Mouse (Mus musculus) right cerebral cortex, postnatal 36 days (tissue): ENCODE results near the gene Snrnp40.

Experiments used
- DNase-seq, 2 experiments: peaks; one replicate each; pipeline ENCODE4 v3.0.0; 2022; ENCODE audit warnings: low spot score in 2 of 2, mixed read lengths in 1 of 2

Snrnp40 gene

GRCm38 (mm10) chr4:130359486-130360237 lies at the start of gene Snrnp40, which contains the start of gene Zcchc17:
Gene Snrnp40, plus strand, starts transcription at chr4:130360132.
Gene Zcchc17, minus strand, starts transcription at chr4:130359943.
- peak; percentile 97 to 99 for DNase-seq

GRCm38 (mm10) chr4:130312526-130312925 lies 47.4 kb upstream of the Snrnp40 start:
- DNase-seq: no peak

GRCm38 (mm10) chr4:130313552-130313951 lies 46.4 kb upstream of the Snrnp40 start:
- DNase-seq: no peak

GRCm38 (mm10) chr4:130315771-130316527 lies 44.0 kb upstream of the Snrnp40 start:
- DNase-seq: no peak

GRCm38 (mm10) chr4:130316691-130317090 lies 43.2 kb upstream of the Snrnp40 start:
- DNase-seq: no peak

- DNase-seq: no peak
Observed at GRCm38 (mm10) chr4:130318122-130318521, 41.8 kb upstream of the Snrnp40 start.

GRCm38 (mm10) chr4:130319564-130319963 lies 40.4 kb upstream of the Snrnp40 start:
- DNase-seq: no peak

GRCm38 (mm10) chr4:130321640-130322039 lies 38.3 kb upstream of the Snrnp40 start:
- no peak for DNase-seq

GRCm38 (mm10) chr4:130322567-130322966 lies 37.4 kb upstream of the Snrnp40 start:
- DNase-seq: no peak

GRCm38 (mm10) chr4:130323165-130323564 lies 36.8 kb upstream of the Snrnp40 start:
- no peak for DNase-seq

GRCm38 (mm10) chr4:130323607-130324006 lies 36.3 kb upstream of the Snrnp40 start:
- no peak for DNase-seq

- DNase-seq: no peak
Observed at GRCm38 (mm10) chr4:130325446-130325845, 34.5 kb upstream of the Snrnp40 start.

GRCm38 (mm10) chr4:130327366-130327765 lies 32.6 kb upstream of the Snrnp40 start:
- no peak for DNase-seq

GRCm38 (mm10) chr4:130335867-130336266 lies 24.1 kb upstream of the Snrnp40 start:
- DNase-seq: no peak

GRCm38 (mm10) chr4:130341691-130342090 lies 18.2 kb upstream of the Snrnp40 start:
- peak in 1 of 2 experiments; percentile 26 for DNase-seq

GRCm38 (mm10) chr4:130349666-130350065 lies 10.3 kb upstream of the Snrnp40 start:
- no peak for DNase-seq

- no peak for DNase-seq
Observed at GRCm38 (mm10) chr4:130350690-130351422, 9.1 kb upstream of the Snrnp40 start.

- no peak for DNase-seq
Observed at GRCm38 (mm10) chr4:130352588-130352987, 7.3 kb upstream of the Snrnp40 start.

GRCm38 (mm10) chr4:130357946-130358345 lies 2.0 kb upstream of the Snrnp40 start:
- no peak for DNase-seq

GRCm38 (mm10) chr4:130360238-130360590 lies 282 bp downstream of the Snrnp40 start:
- no peak for DNase-seq

GRCm38 (mm10) chr4:130376675-130377074 lies 16.7 kb downstream of the Snrnp40 start:
- DNase-seq: no peak

GRCm38 (mm10) chr4:130377500-130377899 lies 17.6 kb downstream of the Snrnp40 start:
- no peak for DNase-seq
